ENCODE assay signal across 8 mouse cellular contexts in genomic region chr6:7982958-7983645, GRCm38 (mm10).
DNase-seq lines count a peak whose midpoint lies in the region; ATAC-seq and TF ChIP-seq lines count a peak whose summit lies in the region.
"Not testable (repeated sequence)": the region's sequence is repeated elsewhere in the genome, so short reads cannot be mapped to it uniquely, and the experiment has no call there.

No protein-coding gene starts in this region.

- not testable (repeated sequence) for H3K27ac ChIP-seq in cortical plate, adult 2 months (ENCODE audit: insufficient read depth, low read length); hindbrain, embryonic 10.5 days; kidney, embryonic 16.5 days (ENCODE audit: low read length); liver, embryonic 16.5 days (ENCODE audit: low read length); midbrain, embryonic 16.5 days (ENCODE audit: low read length); stomach, embryonic 16.5 days (ENCODE audit: low read length)

- not testable (repeated sequence) for H3K9ac ChIP-seq in kidney, embryonic 16.5 days (replicated peaks; ENCODE audit: low read length); liver, embryonic 16.5 days (ENCODE audit: low read depth, low read length); midbrain, embryonic 16.5 days (ENCODE audit: low read depth, low read length)
- peak overlapping the region; percentile 19; the same call in 1 of the 2 replicates for H3K9ac ChIP-seq in stomach, embryonic 16.5 days (ENCODE audit: low read length)

- H3K4me2 ChIP-seq in kidney, embryonic 16.5 days (replicated peaks; ENCODE audit: low read depth, low read length) = peak overlapping the region; percentile 46
- peak overlapping the region; percentile 47 for H3K4me2 ChIP-seq in liver, embryonic 16.5 days (ENCODE audit: low read depth, low read length)
- peak overlapping the region; percentile 41 for H3K4me2 ChIP-seq in midbrain, embryonic 16.5 days (ENCODE audit: low read length)
- H3K4me2 ChIP-seq in stomach, embryonic 16.5 days (ENCODE audit: low read depth, low read length) = peak overlapping the region; percentile 39

- 66% methylated on average over 32 of the region's 32 CpGs for WGBS in hindbrain, embryonic 10.5 days
- WGBS in kidney, embryonic 16.5 days = 64% methylated on average over 30 of the region's 32 CpGs
- WGBS in liver, embryonic 16.5 days (ENCODE audit: insufficient replicate concordance) = 49% methylated on average over 32 of the region's 32 CpGs
- WGBS in midbrain, embryonic 16.5 days = 70% methylated on average over 32 of the region's 32 CpGs
- WGBS in stomach, embryonic 16.5 days = 57% methylated on average over 32 of the region's 32 CpGs

- H3K9me3 ChIP-seq in hindbrain, embryonic 10.5 days; kidney, embryonic 16.5 days (ENCODE audit: low read length); liver, embryonic 16.5 days (replicated peaks; ENCODE audit: control insufficient read depth, low read length); midbrain, embryonic 16.5 days (replicated peaks; ENCODE audit: control insufficient read depth, low read length, poor library complexity, severe bottlenecking); stomach, embryonic 16.5 days (replicated peaks; ENCODE audit: control insufficient read depth, low read length): not testable (repeated sequence)

- not testable (repeated sequence) for H3K27me3 ChIP-seq in hindbrain, embryonic 10.5 days (ENCODE audit: insufficient read depth, poor library complexity, severe bottlenecking); kidney, embryonic 16.5 days (ENCODE audit: insufficient read depth, low read length); liver, embryonic 16.5 days (ENCODE audit: control insufficient read depth, insufficient read depth, low read depth, low read length); midbrain, embryonic 16.5 days (ENCODE audit: control insufficient read depth, insufficient read depth, low read depth, low read length); stomach, embryonic 16.5 days (ENCODE audit: control insufficient read depth, insufficient read depth, low read length)

- H3K36me3 ChIP-seq in hindbrain, embryonic 10.5 days; kidney, embryonic 16.5 days (ENCODE audit: insufficient read depth, low read length); liver, embryonic 16.5 days (ENCODE audit: control insufficient read depth, insufficient read depth); midbrain, embryonic 16.5 days (ENCODE audit: control insufficient read depth, insufficient read depth, low read length); stomach, embryonic 16.5 days (ENCODE audit: control insufficient read depth, insufficient read depth, low read length): not testable (repeated sequence)

- not testable (repeated sequence) for H3K4me1 ChIP-seq in cortical plate, adult 2 months (ENCODE audit: control insufficient read depth, insufficient read depth, low read length); hindbrain, embryonic 10.5 days (replicated peaks); kidney, embryonic 16.5 days (ENCODE audit: insufficient read depth, low read length); liver, embryonic 16.5 days (ENCODE audit: control insufficient read depth, low read depth, low read length); midbrain, embryonic 16.5 days (ENCODE audit: control insufficient read depth, insufficient read depth, low read length); stomach, embryonic 16.5 days (ENCODE audit: control insufficient read depth, insufficient read depth, low read length)

- peak; percentile 29 for ATAC-seq in CD4-positive, CD25-positive, alpha-beta regulatory T cell, adult 4 months
- peak; percentile 89 for ATAC-seq in frontal cortex, adult (ENCODE audit: low TSS enrichment)
- peak; percentile 71; the same call in 1 of the 2 replicates for ATAC-seq in kidney, embryonic 16.5 days (ENCODE audit: low FRiP score, low TSS enrichment)
- not testable (repeated sequence) for ATAC-seq in liver, embryonic 16.5 days (ENCODE audit: low read depth)
- ATAC-seq in midbrain, embryonic 16.5 days = peak; percentile 56
- ATAC-seq in stomach, embryonic 16.5 days (ENCODE audit: insufficient read depth, low FRiP score) = peak; percentile 33; the same call in 1 of the 2 replicates

- peak overlapping the region; percentile 26 for H3K4me3 ChIP-seq in cortical plate, adult 2 months (ENCODE audit: insufficient read depth, low read length)
- peak overlapping the region; percentile 41 for H3K4me3 ChIP-seq in hindbrain, embryonic 10.5 days
- H3K4me3 ChIP-seq in kidney, embryonic 16.5 days (ENCODE audit: low read length) = peak overlapping the region; percentile 35
- H3K4me3 ChIP-seq in liver, embryonic 16.5 days (ENCODE audit: low read depth, low read length) = peak overlapping the region; percentile 30
- H3K4me3 ChIP-seq in midbrain, embryonic 16.5 days (ENCODE audit: low read depth, low read length) = peak overlapping the region; percentile 29
- peak overlapping the region; percentile 40 for H3K4me3 ChIP-seq in stomach, embryonic 16.5 days (replicated peaks; ENCODE audit: low read length)

- TF ChIP-seq POLR2A in cortical plate, adult 2 months (IDR thresholded peaks at IDR 0.05; ENCODE audit: extremely low read depth, insufficient read depth, low read length) = not testable (repeated sequence)

- TF ChIP-seq CTCF in cortical plate, adult 2 months (IDR thresholded peaks at IDR 0.05; ENCODE audit: extremely low read depth, insufficient read depth, low read length) = not testable (repeated sequence)

- peak; percentile 10 for DNase-seq in hindbrain, embryonic 10.5 days (ENCODE audit: low spot score)
